Mouse (Mus musculus) heart, embryonic 14.5 days (tissue): ENCODE data around the gene Akap12. TPM values are rescaled to one million over a fixed set of nuclear protein-coding genes. Genes with fewer than 3 reads are reported as not detected.

Experiments
- ATAC-seq: fragments of 200-750 bp; cut with Nextera tagmentation; 2 replicates; pipeline ENCODE4 v1.8.0; 2017; ENCODE audit warnings: low read depth, moderate TSS enrichment; ENCODE audit not compliant: insufficient number of reproducible peaks, insufficient read depth, low FRiP score
- H3K27ac ChIP-seq, 2 experiments: fragments of 200-500 bp in 1 of 2; fragments of 300-500 bp in 1 of 2; sonication (generic) in 1 of 2; replicated peaks in 1 of 2; 2 replicates each; pipeline ENCODE4 v1.5.1; 2012 to 2014; ENCODE audit warnings: low read depth in 2 of 2, low read length in 2 of 2, control low read depth in 1 of 2, mild to moderate bottlenecking in 1 of 2, mixed read lengths in 1 of 2; ENCODE audit not compliant: control insufficient read depth in 1 of 2, insufficient read depth in 1 of 2
- H3K27me3 ChIP-seq: fragments of 300-500 bp; sonication (generic); 2 replicates; pipeline ENCODE4 v1.6.1; 2014; ENCODE audit warnings: mild to moderate bottlenecking, low read length, control low read depth; ENCODE audit not compliant: control insufficient read depth, insufficient read depth
- H3K36me3 ChIP-seq: fragments of 300-500 bp; sonication (generic); 2 replicates; pipeline ENCODE4 v1.6.1; 2014; ENCODE audit warnings: mild to moderate bottlenecking, control low read depth, low read length, mixed read lengths; ENCODE audit not compliant: control insufficient read depth, insufficient read depth
- H3K4me1 ChIP-seq, 2 experiments: fragments of 200-500 bp in 1 of 2; fragments of 300-500 bp in 1 of 2; sonication (generic) in 1 of 2; 2 replicates each; pipeline ENCODE4 v1.6.1; 2012 to 2014; ENCODE audit warnings: low read length in 2 of 2, control low read depth in 1 of 2, mixed read lengths in 1 of 2; ENCODE audit not compliant: control insufficient read depth in 2 of 2, insufficient read depth in 2 of 2
- H3K4me2 ChIP-seq: fragments of 300-500 bp; sonication (generic); 2 replicates; pipeline ENCODE4 v1.6.1; 2014; ENCODE audit warnings: mild to moderate bottlenecking, low read length
- H3K4me3 ChIP-seq, 2 experiments: fragments of 200-500 bp in 1 of 2; fragments of 300-500 bp in 1 of 2; sonication (generic) in 1 of 2; 2 replicates each; pipeline ENCODE4 v1.5.1; 2012 to 2014; ENCODE audit warnings: low read length in 2 of 2, mild to moderate bottlenecking in 2 of 2, control low read depth in 1 of 2, low read depth in 1 of 2, moderate library complexity in 1 of 2; ENCODE audit not compliant: control insufficient read depth in 1 of 2, insufficient read depth in 1 of 2
- H3K9ac ChIP-seq: fragments of 300-500 bp; sonication (generic); 2 replicates; pipeline ENCODE4 v1.6.1; 2014; ENCODE audit warnings: mild to moderate bottlenecking, low read length
- H3K9me3 ChIP-seq: fragments of 300-500 bp; sonication (generic); 2 replicates; pipeline ENCODE4 v1.6.1; 2016; ENCODE audit warnings: low read length, control low read depth; ENCODE audit not compliant: control insufficient read depth
- WGBS: fragments of 180-500 bp; shearing (Covaris S2); extraction: QIAGEN DNeasy Blood & Tissue Kit; methylation state at CpG from one replicate; pipeline ENCODE4 v1.1.7; 2014; 5-methylcytosine and 5-hydroxymethylcytosine counted together
- polyA plus RNA-seq: library from polyadenylated mRNA; unstranded; fragments of >200 nt; fragmentation: Nextera tagmentation; extraction: Ambion mirVana; gene quantifications from 2 replicates; pipeline ENCODE4 v1.2.1, GENCODE M21; 2014

The Akap12 gene
- polyA plus RNA-seq, 1 experiment from 2014 or later = 34.7 TPM

- no peaks in the 10 kb centered on the region for H3K9me3 ChIP-seq
- WGBS = 7% methylated on average over 28 of the region's 28 CpGs
These were observed 80.4 kb downstream of the Akap12 start for GRCm38 (mm10) chr10:4346489-4347135.

GRCm38 (mm10) chr10:4347136-4347492 is 80.9 kb downstream of the Akap12 start:
- 60% methylated on average over 4 of the region's 4 CpGs for WGBS
- Histone ChIP-seq H3K9me3 (no peaks in the 10 kb centered on the region), H3K27me3 (no peaks in the 10 kb centered on the region), H3K4me2 (peak overlapping the region; percentile 73), H3K36me3 (no peaks in the 10 kb centered on the region), H3K27ac (no peak overlapping the region), H3K4me3 (peak overlapping the region; percentile 35 to 38; a peak in 2 of 4 replicates), H3K9ac (no peak overlapping the region), H3K4me1 (peaks cover 6 to 16% of the 10 kb centered on the region in 2 experiments; a peak in 3 of 4 replicates)
- ATAC-seq = no peak

More at GRCm38 (mm10) chr10:4346489-4347135, 80.4 kb downstream of the Akap12 start:
- Histone ChIP-seq H3K9ac (peak overlapping the region; percentile 69), H3K4me2 (peak overlapping the region; percentile 73), H3K27ac (0 out of 4 replicates have a peak overlapping the region, but pooled peaks of 1 of the 2 experiments have one; percentile 6), H3K36me3 (no peaks in the 10 kb centered on the region), H3K27me3 (no peaks in the 10 kb centered on the region), H3K4me3 (peak overlapping the region; percentile 35 to 38), H3K4me1 (peaks cover 6 to 16% of the 10 kb centered on the region in 2 experiments; a peak in 3 of 4 replicates)
- peak; percentile 78 for ATAC-seq

- Histone ChIP-seq H3K27ac (no peak overlapping the region), H3K36me3 (peaks cover under 1% of the 10 kb centered on the region; the same call in 1 of the 2 replicates), H3K4me3 (no peak overlapping the region), H3K4me1 (peaks cover 6 to 16% of the 10 kb centered on the region in 2 experiments; a peak in 3 of 4 replicates), H3K9me3 (no peaks in the 10 kb centered on the region), H3K27me3 (no peaks in the 10 kb centered on the region), H3K9ac (no peak overlapping the region), H3K4me2 (no peak overlapping the region)
- 95% methylated on average over 14 of the region's 14 CpGs for WGBS
- ATAC-seq = no peak
These were observed 81.4 kb downstream of the Akap12 start for GRCm38 (mm10) chr10:4347591-4347990.

GRCm38 (mm10) chr10:4354371-4355260 is 88.4 kb downstream of the Akap12 start:
- Histone ChIP-seq H3K27ac (no peak overlapping the region), H3K9ac (no peak overlapping the region), H3K4me3 (no peak overlapping the region), H3K4me2 (no peak overlapping the region), H3K27me3 (no peaks in the 10 kb centered on the region), H3K9me3 (no peaks in the 10 kb centered on the region), H3K36me3 (peaks cover 66% of the 10 kb centered on the region), H3K4me1 (no peaks in the 10 kb centered on the region; a peak in 1 of 4 replicates)
- ATAC-seq = no peak
- WGBS = 80% methylated on average over 38 of the region's 38 CpGs

GRCm38 (mm10) chr10:4355882-4356451 is 89.8 kb downstream of the Akap12 start:
- H3K9me3 ChIP-seq = no peaks in the 10 kb centered on the region
- no peak overlapping the region for H3K4me3 ChIP-seq
- peaks cover 69% of the 10 kb centered on the region for H3K36me3 ChIP-seq
- H3K27ac ChIP-seq = no peak overlapping the region
- no peak overlapping the region for H3K4me2 ChIP-seq
- no peaks in the 10 kb centered on the region; a peak in 1 of 4 replicates for H3K4me1 ChIP-seq
- WGBS = 72% methylated on average over 19 of the region's 19 CpGs
- H3K9ac ChIP-seq = no peak overlapping the region
- no peak for ATAC-seq
- H3K27me3 ChIP-seq = no peaks in the 10 kb centered on the region

- peaks cover 69% of the 10 kb centered on the region for H3K36me3 ChIP-seq
These were observed 90.5 kb downstream of the Akap12 start for GRCm38 (mm10) chr10:4356640-4357039.

GRCm38 (mm10) chr10:4357435-4357834 is 91.3 kb downstream of the Akap12 start:
- no peak overlapping the region for H3K4me3 ChIP-seq
- ATAC-seq = no peak
- H3K27ac ChIP-seq = no peak overlapping the region
- H3K36me3 ChIP-seq = peaks cover 69% of the 10 kb centered on the region
- WGBS = 74% methylated on average over 10 of the region's 10 CpGs
- no peak overlapping the region for H3K9ac ChIP-seq
- H3K27me3 ChIP-seq = no peaks in the 10 kb centered on the region
- no peak overlapping the region for H3K4me2 ChIP-seq
- H3K4me1 ChIP-seq = no peaks in the 10 kb centered on the region; a peak in 1 of 4 replicates
- no peaks in the 10 kb centered on the region for H3K9me3 ChIP-seq

More at GRCm38 (mm10) chr10:4356640-4357039, 90.5 kb downstream of the Akap12 start:
- Histone ChIP-seq H3K9me3 (no peaks in the 10 kb centered on the region), H3K4me2 (no peak overlapping the region), H3K27ac (no peak overlapping the region), H3K9ac (no peak overlapping the region), H3K4me1 (no peaks in the 10 kb centered on the region; a peak in 1 of 4 replicates), H3K4me3 (no peak overlapping the region), H3K27me3 (no peaks in the 10 kb centered on the region)
- no peak for ATAC-seq
- WGBS = 70% methylated on average over 5 of the region's 5 CpGs
